Mouse (Mus musculus) thymus, adult 18-20 months (tissue): ENCODE results near the gene Atp8a2.
"Not testable (repeated sequence)": the region's sequence is repeated elsewhere in the genome, so short reads cannot be mapped to it uniquely, and the experiment has no call there.

ENCODE experiments used
- DNase-seq, 2 experiments: peaks; one replicate each; pipeline ENCODE4 v3.0.0; 2022; ENCODE audit warnings: mixed read lengths in 2 of 2

The Atp8a2 gene

DNA sequence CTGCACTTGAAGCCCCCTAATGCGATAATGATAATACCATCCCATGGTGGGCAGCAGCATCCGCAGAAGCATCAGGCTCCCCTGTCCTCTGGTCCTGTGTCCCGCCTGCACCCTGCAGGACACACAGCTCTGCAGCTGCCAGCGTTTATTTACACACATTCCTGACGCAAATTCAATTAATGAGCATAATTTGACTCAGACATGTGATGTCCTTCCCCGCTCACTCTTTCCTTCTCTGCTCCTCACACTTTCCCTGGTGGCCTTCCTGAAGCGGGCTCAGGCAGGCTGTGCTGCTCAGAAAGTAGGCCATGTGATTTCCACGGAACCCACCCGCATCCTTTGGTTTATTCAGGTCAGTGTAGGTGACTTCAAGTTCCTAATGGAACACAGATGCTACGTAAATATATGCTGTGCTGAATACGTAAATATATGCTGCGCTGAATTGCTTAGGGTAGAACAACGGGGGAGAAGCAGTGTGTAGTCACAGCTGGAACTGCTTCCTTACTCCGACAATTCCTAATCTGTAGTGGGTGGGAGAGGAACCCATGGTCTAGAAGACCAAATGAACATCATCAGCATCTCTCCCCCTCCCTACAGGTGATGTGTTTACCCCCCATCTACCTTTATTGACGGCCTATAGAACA lies 437.7 kb downstream of the Atp8a2 start:
- no peak for DNase-seq

DNA sequence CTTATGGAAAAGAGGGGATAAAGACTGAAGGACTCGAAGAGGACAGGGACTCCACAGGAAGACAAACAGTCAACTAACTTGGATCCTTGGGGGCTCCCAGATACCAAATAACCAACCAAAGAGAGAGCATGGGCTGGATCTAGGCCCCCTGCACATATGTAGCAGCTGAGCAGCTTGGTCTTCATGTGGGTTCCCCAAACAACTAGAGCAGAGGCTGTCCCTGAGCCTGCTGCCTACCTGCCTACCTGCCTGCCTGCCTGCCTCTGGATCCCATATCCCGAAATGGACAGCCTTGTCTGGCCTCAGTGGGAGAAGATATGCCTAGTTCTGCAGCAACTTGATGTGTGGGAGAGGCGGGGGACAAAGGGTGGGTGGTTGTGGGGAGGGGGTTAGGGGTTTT lies 444.6 kb downstream of the Atp8a2 start:
- no peak for DNase-seq

DNA sequence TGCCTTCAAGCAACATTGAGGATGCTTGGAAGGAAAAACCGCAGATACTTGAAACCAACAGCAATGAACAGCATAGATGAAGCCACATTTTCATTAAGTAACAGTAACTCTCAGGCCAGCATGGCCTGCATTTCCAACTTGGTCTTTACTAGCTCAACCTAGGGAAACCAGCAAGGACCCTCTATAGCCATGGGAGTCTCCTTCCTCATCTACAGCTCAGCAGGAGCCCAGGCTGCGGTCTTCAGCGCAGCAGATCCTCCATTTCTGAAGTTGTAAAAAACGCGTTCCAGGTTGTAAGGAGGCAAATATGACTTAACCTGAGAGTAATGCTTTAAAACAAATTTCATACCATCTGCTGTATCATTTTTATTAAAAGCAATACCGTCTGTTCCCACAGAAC lies 447.0 kb downstream of the Atp8a2 start:
- no peak for DNase-seq

DNA sequence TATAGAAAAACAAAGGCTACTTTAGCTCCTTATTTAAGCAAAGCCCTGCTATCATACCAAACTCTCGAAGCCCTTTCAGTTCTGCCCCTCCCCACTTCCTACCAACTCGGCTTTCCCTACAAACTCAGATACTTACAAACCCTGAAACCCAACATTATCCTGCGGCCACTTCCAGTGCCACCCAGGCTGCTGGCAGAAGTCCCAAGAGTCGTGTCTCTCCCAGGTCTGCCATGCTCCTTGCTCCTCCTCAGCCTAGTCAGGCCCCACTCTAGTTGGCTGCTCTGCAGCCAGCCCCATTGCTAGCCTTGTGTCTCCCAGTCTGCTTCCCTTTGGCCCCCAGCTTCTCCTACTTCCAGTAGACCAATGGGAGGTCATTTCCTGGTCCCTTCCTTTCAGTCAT lies 451.3 kb downstream of the Atp8a2 start:
- no peak for DNase-seq

DNA sequence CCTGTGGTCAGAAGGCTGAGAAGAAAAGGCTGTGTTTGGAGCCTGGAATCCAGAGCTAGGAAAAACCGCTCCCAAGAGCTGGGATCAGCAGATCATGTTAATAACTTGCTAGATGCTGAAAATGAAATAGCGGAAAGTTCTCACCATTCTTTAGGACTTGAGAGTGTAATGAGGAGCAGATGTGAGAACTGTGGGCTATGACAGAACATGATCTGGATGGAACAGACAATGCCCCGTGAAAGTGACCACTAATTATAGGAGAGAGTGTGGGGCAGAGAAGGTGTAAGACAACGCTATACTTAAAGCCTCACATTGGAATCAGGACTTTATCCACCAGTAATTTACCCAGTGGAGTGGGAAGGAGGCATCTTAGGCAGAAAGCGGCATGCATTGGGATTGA lies 455.2 kb downstream of the Atp8a2 start:
- DNase-seq: no peak

DNA sequence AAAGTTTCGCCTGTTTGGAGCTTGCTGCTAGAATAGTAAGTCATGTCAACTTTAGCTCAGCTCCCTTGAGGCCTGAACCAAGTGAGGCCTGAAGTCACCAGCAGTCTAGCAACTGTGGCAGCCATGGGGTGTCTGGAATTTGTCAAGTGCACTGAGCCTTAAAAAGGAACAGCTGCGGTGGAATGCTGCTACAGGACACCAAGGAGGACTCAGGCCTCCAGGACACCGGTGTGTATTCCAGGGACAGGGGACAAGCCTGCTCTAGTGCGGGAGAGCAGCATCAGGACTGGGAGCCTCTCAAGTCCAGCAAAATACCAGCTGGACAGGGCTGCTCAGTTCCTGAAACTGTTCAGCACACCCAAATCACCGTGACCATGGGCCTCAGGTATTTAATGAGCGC lies 457.5 kb downstream of the Atp8a2 start:
- no peak for DNase-seq

DNA sequence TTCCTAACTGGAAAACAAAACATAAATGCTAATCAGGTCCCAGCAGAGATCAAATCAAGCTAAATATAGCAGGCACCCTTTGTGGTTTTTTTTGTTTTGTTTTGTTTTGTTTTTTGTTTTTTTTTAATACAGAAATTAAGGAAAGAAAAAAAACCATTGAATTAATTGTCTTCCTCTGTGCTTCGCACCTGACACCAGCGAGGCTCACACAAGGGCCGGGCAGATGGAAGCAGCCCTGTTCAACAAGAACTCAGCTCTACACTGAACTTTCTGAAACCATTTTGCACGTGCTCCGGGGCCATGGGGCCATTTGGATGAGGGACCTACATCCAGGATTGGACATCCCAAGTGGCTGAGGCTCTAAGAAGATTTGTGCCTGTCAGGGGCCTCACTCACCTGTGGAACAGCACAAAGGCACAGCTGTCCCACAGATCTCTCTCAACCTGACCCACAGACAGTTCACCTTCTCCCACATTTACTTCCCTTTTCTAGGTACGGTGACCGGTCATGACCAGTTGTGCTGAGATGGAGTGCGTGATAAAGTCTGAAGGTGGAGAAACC lies 459.2 kb downstream of the Atp8a2 start:
- no peak for DNase-seq

DNA sequence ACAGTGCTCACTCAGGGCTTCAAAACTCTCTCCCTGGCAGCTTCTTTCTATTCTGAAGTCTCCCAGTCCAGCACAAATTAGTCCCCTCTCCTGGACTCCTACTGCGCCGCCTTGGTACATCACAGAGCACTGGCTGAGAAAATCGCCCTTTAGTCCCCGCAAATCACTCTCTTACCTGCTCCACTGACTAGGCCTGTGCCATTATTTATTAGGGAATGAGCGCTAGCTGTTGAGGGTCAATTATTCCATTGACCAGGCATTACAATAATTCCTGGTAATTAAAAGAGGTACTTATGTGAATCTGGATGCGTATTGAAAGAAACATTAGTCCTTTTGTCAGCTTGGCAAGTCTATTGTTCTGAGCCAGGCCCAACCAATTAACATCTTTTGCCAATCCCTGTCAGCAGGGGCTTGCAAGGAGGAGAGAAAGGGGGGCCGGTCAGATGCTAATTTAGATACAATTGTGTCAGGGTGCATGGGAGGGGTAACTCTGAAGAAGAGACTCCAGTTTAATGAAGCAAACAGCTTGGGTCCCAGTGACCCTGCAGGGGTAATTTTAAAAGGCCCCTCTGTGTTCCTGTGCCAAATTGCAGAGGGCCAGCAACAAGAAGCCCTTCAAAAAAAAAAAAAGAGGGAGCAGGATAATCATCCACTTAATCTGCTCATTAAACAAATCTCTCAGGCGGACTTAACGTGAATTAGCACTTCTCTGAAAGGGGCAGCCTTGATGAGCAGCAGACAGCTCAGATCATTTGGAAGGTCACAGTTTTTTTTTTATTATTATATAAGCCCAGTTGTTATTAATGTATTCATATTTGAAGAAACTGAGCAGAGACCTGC lies 459.9 kb downstream of the Atp8a2 start:
- no peak for DNase-seq

DNA sequence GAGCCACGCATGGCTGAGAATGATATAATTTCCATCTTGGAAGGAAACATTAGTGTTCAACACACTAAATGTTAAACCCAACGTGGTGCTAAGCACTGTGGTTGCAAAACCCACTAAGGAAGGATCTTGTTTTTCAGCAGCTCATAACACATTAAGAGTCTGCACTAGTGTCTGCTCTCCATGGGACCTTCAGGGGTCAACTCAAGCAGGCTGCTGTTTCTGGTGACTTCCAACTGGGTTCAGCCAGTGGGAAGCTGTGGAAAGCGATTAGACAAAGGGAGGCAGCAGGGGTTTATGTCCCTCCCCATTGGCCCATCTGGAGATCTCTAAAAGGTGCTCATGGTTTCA lies 467.0 kb downstream of the Atp8a2 start:
- no peak for DNase-seq

DNA sequence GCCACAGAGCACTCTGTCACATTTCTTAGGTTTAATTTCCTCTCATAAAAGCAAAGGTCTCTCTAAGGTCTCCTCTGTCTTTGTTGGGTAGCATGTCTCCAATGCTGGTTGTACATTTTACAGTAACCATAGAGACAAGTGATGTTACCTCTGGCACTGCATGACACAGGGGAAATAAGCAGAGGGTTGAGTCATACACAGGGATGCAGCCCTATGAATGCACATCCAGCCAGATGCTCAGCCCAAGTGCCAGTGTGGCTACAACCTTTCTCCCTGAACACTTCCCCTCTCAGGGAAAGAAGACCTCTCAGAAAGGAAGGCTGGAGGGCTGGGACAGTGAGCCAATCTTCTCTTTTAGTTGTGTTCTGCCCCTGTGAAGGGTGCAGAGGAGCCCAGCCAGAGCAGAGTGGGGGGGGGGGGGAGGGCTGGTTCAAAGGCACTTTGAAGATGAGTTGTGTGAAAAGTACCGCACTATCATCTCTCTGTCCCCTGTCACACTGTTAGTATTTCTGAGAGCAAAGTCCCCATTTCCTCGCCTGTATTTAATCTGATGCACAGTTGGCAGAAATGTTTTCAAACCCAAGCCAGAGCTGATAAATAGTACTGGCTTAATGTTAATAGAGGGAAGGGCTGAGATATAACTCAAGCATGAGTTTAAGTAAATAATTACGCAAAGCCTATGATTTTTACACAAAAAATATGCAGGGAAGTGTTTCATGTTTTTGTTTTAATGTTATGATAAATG lies 467.5 kb downstream of the Atp8a2 start:
- DNase-seq: no peak

DNA sequence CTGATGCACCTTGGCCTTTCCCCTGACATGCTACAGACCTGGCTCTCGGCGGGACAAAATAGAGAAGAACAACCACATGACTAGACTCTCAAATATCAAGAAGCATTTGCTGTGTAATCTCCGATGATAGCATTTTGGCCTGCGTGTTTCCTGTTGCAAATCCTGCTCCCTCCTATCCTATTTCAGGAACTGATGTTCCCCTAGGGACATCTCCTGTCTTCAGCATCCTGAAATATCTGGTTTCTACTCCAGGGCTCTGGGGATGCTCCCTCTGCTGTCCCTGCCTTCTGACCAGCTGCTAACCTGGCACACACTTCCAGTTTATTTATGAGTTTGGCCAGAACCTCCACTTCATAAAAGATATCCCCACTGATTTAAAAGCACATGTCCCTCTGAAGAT lies 470.0 kb downstream of the Atp8a2 start:
- DNase-seq: no peak

DNA sequence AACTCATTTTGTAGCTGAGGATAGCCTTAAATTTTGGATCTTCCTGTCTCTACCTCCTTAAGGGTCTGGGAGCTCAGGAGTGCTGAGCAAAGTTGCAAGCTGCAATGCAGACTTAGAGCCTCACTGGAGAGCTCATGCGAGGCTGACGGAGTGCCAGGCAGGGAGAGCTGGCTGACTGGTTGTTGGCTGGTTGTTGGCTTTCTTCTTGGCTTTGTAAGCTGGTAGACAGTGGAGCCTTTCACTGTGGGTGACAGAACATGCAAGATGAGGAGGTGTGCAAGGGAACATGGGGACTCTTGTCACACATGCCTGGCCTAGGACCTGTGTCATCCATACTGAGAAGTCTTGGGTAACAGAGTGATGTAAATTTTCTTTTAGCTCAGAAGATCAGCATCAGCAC lies 473.8 kb downstream of the Atp8a2 start:
- no peak for DNase-seq

DNA sequence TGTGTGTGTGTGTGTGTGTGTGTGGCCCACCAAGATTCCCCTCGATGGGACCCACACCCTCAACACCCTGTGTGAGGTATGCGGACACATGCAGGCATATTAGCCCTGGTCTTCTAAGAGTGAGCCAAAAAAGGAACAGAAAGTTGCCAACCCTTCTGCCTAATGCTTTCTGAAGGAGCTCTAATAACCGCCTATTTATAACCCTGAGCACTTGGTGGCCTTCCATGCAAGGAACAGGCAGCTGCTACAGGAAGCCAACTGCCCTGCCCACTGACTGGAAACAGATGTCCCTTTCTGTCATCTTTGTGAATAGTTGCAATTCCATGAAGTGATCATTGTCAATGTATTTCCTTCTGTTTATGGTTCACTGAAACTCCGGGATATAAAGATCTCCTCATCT lies 475.0 kb downstream of the Atp8a2 start:
- DNase-seq: no peak

DNA sequence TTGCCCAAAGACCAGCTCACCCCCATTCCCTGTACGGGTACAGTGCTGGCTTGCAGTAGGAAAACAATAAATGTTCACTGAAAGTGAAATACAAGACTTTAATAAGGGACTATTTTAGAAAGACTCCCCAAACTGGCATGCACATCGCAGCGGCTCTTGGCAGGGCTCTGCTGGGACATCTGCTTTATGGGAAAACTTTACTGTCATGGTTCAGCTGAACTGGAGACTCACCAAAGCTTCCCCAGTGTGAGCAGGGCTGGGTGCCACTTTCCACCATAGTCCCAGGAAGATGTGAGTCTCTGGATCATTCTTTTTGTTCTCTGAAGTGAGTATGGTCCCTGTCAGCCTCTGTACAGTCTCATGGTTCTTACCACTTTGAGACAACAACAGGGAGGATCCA lies 475.6 kb downstream of the Atp8a2 start:
- DNase-seq: no peak

DNA sequence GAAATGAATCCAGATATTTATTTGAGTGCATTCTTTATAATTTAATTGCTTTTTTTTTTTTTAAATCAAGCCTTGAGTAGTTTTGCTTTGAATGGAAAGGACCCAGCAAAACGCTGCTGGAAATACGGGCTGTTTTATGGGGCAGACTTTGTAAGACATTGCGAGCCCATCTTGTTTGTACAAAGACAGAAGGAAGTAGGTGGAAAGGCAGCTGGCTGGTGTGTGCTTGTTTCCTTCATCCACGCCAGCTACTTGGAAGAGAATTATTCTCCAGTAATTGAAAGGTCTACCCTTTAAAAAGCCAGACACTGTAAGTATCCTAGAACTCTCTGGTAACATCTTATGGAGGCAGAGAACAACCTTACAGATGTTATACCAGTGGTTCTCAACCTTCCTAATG lies 476.6 kb downstream of the Atp8a2 start:
- no peak for DNase-seq

DNA sequence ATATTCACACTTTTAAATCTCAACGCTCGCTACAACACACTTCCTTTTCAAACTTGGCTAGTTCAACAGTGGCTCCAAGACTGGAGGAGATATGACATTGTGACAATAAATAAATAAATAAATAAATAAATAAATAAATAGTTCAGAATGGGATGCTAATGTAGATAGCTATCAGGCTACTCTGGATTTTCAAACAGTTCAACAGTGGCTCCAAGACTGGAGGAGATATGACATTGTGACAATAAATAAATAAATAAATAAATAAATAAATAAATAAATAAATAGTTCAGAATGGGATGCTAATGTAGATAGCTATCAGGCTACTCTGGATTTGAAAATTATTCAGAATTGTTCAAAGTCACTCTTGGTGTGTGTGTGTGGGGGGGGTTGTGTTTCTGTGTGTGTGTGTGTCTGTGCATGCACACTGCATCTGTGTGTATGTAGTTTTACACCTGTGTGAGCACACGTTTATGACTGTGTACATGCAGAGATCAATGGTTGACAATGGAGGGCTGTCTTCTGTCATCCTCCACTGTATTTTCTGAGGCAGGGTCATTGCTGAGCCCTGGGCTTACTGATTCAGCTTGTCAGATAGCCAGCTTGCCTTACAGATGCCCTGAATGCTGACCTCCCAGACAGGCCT lies 480.4 kb downstream of the Atp8a2 start:
- DNase-seq: not testable (repeated sequence)

DNA sequence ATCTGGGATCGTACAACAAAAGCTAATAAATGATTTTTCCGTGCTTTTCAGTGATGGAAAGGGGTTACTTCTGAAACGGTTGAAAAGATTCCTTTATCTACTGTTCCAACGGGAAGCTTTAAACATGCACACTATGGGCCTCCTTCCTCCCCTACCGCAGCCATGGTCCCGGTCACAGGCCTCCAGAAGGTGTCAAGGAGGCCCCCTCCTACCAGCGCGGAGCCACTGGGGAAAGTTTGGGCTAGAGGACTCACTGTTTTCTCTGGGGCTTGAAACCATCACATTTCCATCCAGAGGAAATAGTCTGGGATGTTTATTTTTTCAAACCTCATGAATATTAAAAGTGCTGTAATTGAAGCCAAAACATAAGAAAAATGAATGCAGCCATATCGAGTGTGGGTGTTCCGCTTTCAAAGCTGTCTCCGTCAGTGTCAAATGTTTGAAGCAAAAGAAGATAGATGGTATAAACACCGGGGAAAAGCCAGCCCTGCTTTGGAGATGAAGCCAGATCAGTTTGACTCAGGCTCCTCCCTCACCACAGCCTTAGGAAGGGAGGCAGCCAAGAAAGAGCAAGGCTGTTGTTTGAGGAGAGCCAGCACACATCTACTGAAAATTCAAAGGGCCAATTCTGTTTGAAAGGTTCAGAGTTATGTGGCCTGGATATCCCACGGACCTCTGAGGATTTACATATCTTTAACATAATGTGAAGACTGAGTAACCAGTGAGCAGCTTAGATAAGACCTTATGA lies 481.1 kb downstream of the Atp8a2 start:
- no peak for DNase-seq

DNA sequence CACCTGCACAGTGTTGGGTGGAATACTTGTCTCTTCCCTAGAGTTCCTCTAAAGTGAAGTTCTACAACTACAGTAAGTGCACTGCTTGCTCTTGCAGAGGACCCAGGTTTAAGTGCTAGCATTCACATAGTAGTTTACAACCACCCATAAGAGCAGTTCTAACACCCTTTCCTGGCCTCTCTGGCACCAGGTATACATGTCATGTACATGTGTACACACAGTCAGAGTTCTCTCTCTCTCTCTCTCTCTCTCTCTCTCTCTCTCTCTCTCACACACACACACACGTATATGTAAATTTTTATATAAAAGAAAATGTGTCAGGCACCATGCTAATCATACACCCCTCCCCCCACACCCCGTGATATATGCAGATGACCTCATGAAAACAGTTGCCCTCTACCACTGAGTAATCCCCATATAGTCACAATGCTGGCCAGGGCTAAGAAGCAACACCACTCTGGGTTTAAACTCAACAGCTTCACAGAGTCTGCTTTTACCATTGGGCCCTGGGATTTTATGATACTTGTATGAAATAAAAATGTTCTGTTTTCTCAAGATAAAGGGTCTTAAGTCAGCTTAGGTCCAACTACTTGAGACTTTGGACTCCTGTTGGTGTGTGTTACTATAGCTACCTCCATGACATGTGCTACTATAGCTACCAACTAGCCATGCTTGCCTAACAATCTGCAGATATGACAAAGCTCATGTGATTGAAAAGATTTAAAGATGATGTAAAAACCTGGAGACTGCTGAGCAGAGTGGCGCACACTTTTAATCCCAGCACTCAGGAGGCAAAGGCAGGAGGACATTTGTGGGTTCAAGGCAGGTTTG lies 487.3 kb downstream of the Atp8a2 start:
- DNase-seq: no peak

DNA sequence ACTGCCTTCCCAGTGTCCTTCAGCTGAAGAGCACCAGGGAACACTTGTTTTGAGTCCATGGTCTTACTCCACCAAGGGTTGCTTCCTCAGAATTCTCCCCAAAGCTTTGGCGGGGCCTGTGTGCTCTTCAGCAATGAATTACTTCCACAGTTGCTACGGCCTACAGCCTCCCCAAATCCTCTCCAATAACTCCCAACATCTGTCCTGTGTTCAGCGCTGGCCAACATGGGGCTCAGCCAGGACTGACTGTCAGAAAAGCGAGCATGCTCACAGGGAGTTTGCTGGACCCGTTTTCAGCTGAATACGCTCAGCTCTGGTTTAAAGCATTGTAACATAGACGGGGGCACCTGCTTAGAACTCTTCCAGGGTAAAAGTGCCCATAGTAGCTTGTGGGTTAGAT lies 489.0 kb downstream of the Atp8a2 start:
- no peak for DNase-seq

DNA sequence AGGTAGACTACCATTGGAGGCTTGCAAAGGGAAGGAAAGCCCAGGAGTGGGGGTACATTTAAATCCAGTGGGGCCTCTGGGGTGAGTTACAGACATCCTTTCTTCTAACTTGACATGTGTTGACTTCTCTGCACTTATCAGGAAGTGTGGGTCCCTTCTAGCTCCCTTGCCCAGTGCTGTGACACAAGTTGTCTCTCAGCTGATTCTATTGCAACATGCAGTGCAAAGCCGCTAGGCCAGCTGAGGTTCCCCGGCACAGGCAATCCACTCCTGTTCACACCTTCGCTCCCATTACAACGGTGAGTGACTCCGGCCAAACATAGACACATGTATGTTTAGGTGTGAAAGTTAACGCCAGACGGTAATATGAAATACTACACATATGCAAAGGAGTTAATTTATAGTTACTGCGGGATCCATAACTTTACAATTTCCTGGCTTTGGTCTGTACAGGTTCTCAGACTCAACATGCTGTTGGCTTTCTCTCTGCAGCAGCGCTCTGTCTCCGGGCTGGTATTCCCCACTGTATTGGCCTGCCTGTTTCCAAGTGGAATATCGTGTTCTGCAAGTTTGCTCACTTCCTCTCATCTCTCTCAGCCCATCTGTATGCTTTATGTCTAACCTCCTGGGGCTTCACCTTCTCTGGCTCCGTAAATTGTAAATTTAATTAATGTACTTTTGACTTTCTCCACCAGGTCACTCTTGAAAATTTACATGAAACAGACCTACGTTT lies 491.5 kb downstream of the Atp8a2 start:
- DNase-seq: no peak

DNA sequence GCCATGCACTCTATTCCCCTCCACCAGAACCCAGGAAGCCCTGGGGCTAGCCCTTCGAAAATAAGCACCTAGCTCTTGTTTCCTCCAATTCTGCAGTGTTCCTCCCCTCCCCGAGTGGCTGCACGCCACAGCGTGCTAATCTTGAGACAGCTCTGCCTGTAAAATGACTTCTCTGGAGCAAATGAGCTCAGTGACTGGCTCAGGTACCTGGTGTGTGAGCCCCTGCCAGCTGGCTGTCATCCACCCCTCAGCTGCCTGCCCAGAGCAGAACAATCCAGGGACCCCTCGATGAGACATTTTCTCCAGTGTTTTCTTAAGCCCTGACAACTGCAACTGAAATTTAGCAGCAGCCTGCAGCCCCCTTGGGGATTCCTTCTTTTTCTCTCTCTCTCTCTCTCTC lies 495.5 kb downstream of the Atp8a2 start:
- DNase-seq: no peak
